ENCODE assay signal across 8 mouse cellular contexts in genomic region chr10:123075751-123076242, GRCm38 (mm10). TPM values are rescaled to one million over a fixed set of nuclear protein-coding genes. Genes with fewer than 3 reads are reported as not detected.
A peak's percentile ranks its signal among the peaks of the same experiment; 100 is the strongest.
DNase-seq lines count a peak whose midpoint lies in the region; ATAC-seq and TF ChIP-seq lines count a peak whose summit lies in the region.

No protein-coding gene starts in this region.

- H3K27me3 ChIP-seq in intestine, embryonic 16.5 days (replicated peaks; ENCODE audit: control insufficient read depth, insufficient read depth, low read length): no peaks in the 10 kb centered on the region
- no peaks in the 10 kb centered on the region for H3K27me3 ChIP-seq in midbrain, embryonic 11.5 days (ENCODE audit: control insufficient read depth, insufficient read depth, low read length)

- H3K9me3 ChIP-seq in intestine, embryonic 16.5 days (ENCODE audit: control insufficient read depth, low read length): no peaks in the 10 kb centered on the region
- no peaks in the 10 kb centered on the region for H3K9me3 ChIP-seq in midbrain, embryonic 11.5 days (ENCODE audit: control insufficient read depth, low read length)

- peak overlapping the region; percentile 93 for H3K9ac ChIP-seq in intestine, embryonic 16.5 days (ENCODE audit: low read depth, low read length)
- H3K9ac ChIP-seq in midbrain, embryonic 11.5 days (ENCODE audit: low read length): peak overlapping the region; percentile 84

- no peak for TF ChIP-seq CTCF in lung, adult 2 months (IDR thresholded peaks at IDR 0.05; ENCODE audit: insufficient read depth, low read length)
- no peak for TF ChIP-seq CTCF in bone marrow, adult 2 months (IDR thresholded peaks at IDR 0.05; ENCODE audit: control insufficient read depth, insufficient read depth, low read length)

- H3K4me1 ChIP-seq in lung, adult 2 months (ENCODE audit: control insufficient read depth, insufficient read depth, low read length): peaks cover 12% of the 10 kb centered on the region; the same call in 1 of the 2 replicates
- H3K4me1 ChIP-seq in bone marrow, adult 2 months (ENCODE audit: control insufficient read depth, insufficient read depth, low read length): peaks cover 1% of the 10 kb centered on the region; the same call in 1 of the 2 replicates
- H3K4me1 ChIP-seq in intestine, embryonic 16.5 days (ENCODE audit: control insufficient read depth, insufficient read depth, low read length): peaks cover 16% of the 10 kb centered on the region
- peaks cover 8% of the 10 kb centered on the region; the same call in 1 of the 2 replicates for H3K4me1 ChIP-seq in midbrain, embryonic 11.5 days (ENCODE audit: control insufficient read depth, insufficient read depth, low read length)

- H3K4me2 ChIP-seq in intestine, embryonic 16.5 days (ENCODE audit: low read depth, low read length): peak overlapping the region; percentile 80
- peak overlapping the region; percentile 79 for H3K4me2 ChIP-seq in midbrain, embryonic 11.5 days

- 1% methylated on average over 47 of the region's 48 CpGs for WGBS in lung, adult 2 months
- under 1% methylated on average over 47 of the region's 48 CpGs for WGBS in bone marrow, adult 2 months
- 1% methylated on average over 48 of the region's 48 CpGs for WGBS in intestine, embryonic 16.5 days
- 1% methylated on average over 47 of the region's 48 CpGs for WGBS in midbrain, embryonic 11.5 days

- peak overlapping the region; percentile 94 for H3K27ac ChIP-seq in bone marrow, adult 2 months (ENCODE audit: control insufficient read depth, insufficient read depth, low read depth, low read length, poor library complexity)
- peak overlapping the region; percentile 74 for H3K27ac ChIP-seq in intestine, embryonic 16.5 days (ENCODE audit: low read length)
- no peak overlapping the region for H3K27ac ChIP-seq in midbrain, embryonic 11.5 days (ENCODE audit: low read depth, low read length)

- no peak for DNase-seq in lung, adult 2 months
- DNase-seq in lung, postnatal 4 days: no peak
- DNase-seq in midbrain, embryonic 11.5 days (ENCODE audit: low spot score, missing footprints): peak; percentile 87
- no peak for DNase-seq in spleen, adult 12 weeks (ENCODE audit: low spot score)
- no peak for DNase-seq in ovary, adult 18-20 months (ENCODE audit: low spot score)

- ATAC-seq in erythroblast, adult 5-6 weeks (replicated peaks; ENCODE audit: low FRiP score, poor library complexity, severe bottlenecking): peak; percentile 28
- peak; percentile 77 for ATAC-seq in intestine, embryonic 16.5 days
- no peak for ATAC-seq in midbrain, embryonic 11.5 days (ENCODE audit: low FRiP score)

- TF ChIP-seq POLR2A in lung, adult 2 months (IDR thresholded peaks at IDR 0.05; ENCODE audit: borderline replicate concordance, extremely low read depth, low read depth, low read length): no peak
- no peak for TF ChIP-seq POLR2A in bone marrow, adult 2 months (IDR thresholded peaks at IDR 0.05; ENCODE audit: borderline replicate concordance, control insufficient read depth, low read depth, low read length)

- H3K36me3 ChIP-seq in intestine, embryonic 16.5 days (ENCODE audit: control insufficient read depth, insufficient read depth, low read length): no peaks in the 10 kb centered on the region
- no peaks in the 10 kb centered on the region for H3K36me3 ChIP-seq in midbrain, embryonic 11.5 days (ENCODE audit: control insufficient read depth, insufficient read depth, low read length)

- peak overlapping the region; percentile 72 for H3K4me3 ChIP-seq in lung, adult 2 months (replicated peaks; ENCODE audit: extremely low read depth, low read depth, low read length)
- H3K4me3 ChIP-seq in bone marrow, adult 2 months (replicated peaks; ENCODE audit: control insufficient read depth, low read depth, low read length): peak overlapping the region; percentile 97
- peak overlapping the region; percentile 97 for H3K4me3 ChIP-seq in intestine, embryonic 16.5 days (ENCODE audit: low read length)
- H3K4me3 ChIP-seq in midbrain, embryonic 11.5 days (ENCODE audit: low read depth, low read length): peak overlapping the region; percentile 97

RNA-seq across cellular contexts. Expression of gene Mon2, which starts 0.5 kb away (rescaled TPM):
- 47.3 and 69.0 TPM in 2 replicates for polyA plus RNA-seq in lung, adult 2 months (2012; rRNA removed)
- 14.4 and 24.4 TPM in 2 replicates for polyA plus RNA-seq in bone marrow, adult 2 months (2011; ENCODE audit: insufficient read depth, insufficient read length, low replicate concordance, missing spikeins)
- total RNA-seq in erythroblast, adult 5-6 weeks (2015; ENCODE audit: low replicate concordance): 11.9 and 13.8 TPM in 2 replicates
- total RNA-seq in erythroblast, adult 5-6 weeks (2017; ENCODE audit: low replicate concordance): 25.8 and 36.7 TPM in 2 replicates
- 11.7 and 13.4 TPM in 2 replicates for polyA plus RNA-seq in intestine, embryonic 16.5 days (2015; fragmentation: Nextera tagmentation; extraction: Ambion mirVana)
- 24.9 and 25.7 TPM in 2 replicates for polyA plus RNA-seq in midbrain, embryonic 11.5 days (2014; fragmentation: Nextera tagmentation; extraction: Ambion mirVana)
